Mouse (Mus musculus): ENCODE data around the gene Slc28a1. TPM values are rescaled to one million over a fixed set of nuclear protein-coding genes. Genes with fewer than 3 reads are reported as not detected.

Slc28a1 gene
- polyA plus RNA-seq, 1 experiment: not detected

DNA sequence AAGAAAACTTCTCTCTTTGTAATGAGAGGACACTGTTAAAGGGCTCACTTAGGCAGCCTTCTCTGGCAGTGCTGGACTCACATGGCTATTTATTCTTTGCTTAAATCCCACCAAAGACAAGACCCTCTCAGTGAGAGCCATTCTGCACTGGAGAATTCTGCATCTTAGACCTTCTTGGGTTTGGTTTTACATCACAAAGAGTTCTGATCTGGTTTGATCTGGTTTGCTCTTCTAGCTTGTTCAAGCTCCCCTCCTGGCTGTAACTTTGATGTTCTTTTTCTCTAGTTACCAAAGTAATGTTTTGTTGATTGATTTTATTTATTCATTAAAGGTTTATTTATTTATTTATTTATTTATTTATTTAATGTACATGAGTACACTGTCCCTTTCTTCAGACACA lies 68.6 kb downstream of the Slc28a1 start:
- TF ChIP-seq GATA1 (IDR thresholded peaks at IDR 0.05; ENCODE audit: low read length): no peak

DNA sequence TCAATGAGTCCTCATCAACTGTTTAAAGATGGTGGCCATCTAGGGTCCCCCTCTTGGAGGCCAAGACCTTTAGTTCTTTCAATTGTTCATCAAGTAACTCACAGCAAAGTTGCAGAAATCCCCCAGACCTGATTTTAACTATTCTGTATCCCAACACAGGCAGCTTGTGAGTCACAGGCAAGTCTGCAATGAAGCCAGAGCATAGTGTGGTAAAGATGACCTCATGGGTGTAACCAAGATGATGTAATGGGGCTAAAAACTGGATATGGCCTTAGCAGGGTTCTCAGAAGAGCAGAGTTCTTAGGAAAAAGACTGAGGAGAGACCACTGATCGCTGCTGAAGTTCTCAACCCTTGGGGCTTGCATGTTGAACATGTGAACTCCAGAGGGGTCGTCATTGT lies 69.5 kb downstream of the Slc28a1 start:
- no peak for TF ChIP-seq GATA1 (IDR thresholded peaks at IDR 0.05; ENCODE audit: low read length)

DNA sequence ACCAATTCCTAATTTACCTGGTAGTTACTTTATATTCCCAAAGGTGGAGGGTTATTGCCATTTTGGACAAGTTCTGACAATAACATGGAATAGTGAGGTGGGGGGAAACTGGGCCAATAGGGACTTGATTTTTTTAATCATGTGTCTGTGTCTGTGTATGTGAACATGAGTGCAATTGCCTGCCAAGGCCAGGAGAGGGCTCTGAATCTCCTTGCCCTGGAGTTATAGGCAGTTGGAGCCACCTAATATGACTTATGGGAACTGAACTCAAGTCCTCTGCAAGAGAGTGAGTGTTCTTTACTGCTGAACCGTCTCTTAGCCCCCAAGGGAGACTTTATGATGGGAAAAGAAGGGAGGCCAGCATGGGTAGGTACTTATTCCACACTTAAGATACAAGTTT lies 70.1 kb downstream of the Slc28a1 start:
- no peak for TF ChIP-seq GATA1 (IDR thresholded peaks at IDR 0.05; ENCODE audit: low read length)

DNA sequence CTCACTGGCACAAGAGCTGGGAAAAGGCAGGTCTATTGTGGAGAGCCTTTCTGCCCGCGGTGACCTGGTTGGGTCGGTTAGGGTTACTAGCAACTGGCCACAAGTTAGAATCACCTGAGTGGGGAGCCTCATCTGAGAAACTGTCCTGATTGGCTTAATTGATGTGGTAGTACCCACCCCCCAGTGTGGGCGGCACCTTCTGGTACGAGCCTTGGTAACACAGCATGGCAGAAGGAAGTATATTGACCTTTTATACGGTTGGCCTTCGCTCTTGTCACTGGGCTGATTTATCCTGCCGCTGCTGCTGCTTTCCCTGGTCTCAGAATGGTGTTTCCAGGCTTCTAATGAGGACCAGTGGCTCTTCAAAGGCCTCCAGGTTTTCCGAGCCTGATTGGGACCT lies 74.6 kb downstream of the Slc28a1 start:
- no peak for TF ChIP-seq GATA1 (IDR thresholded peaks at IDR 0.05; ENCODE audit: low read length)

DNA sequence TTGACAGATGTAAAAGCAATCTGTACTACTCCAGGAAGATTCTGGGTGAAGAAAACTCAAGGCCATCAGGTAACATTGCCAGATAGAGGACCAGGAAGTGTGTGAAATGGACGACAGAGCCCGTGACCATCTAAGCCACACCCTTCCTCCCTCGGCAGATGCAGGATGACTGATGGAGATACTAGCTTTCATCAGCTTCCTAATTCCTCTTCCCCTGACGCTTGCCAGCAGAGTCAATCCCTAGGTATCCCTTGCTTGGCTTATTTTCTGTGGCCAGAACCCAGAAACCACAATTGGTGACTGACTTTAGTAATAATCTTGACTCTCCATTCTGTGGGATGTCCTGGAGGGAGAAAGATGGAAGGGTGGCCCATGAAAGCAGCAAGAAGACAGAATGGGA lies 80.9 kb downstream of the Slc28a1 start:
- TF ChIP-seq GATA1 (IDR thresholded peaks at IDR 0.05; ENCODE audit: low read length): no peak

DNA sequence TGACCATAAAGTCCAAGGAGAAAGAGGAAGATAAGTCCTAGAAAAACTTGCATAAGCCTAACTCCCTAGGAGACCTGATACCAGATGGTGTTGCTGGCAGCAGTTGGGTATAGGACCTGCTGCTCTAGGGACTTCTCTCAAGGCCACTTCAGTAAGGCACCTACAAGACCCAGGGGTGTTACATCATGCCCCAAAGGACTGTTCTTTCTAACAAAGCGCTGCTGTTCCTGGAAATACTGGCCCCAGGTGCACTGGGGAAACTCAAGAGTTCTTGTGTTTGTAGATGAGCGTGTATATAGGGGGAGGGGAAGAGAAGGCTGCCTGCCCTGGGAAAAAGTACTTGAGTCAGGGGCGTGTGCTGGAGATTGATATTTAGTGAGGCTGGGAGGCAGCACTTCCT lies 82.2 kb downstream of the Slc28a1 start:
- no peak for TF ChIP-seq GATA1 (IDR thresholded peaks at IDR 0.05; ENCODE audit: low read length)

DNA sequence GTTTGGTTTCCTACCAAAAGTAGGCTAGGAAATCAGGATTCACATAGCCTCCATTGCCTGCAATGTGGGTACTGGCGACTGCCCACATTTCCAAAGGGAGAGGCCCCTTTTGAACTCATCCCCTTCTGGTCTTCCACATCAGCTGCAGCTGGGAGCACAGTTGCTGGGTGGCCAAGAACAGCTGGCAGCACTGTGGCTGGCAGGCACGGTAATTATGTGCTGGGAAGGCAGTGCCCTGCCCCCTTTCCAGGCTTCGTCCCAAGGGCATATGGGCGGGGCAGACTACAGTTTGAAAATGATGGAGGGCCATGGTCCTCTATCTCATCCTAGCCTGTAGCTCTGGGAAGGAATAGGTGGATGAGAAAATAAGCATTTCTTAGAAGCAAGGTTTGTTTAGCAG lies 83.9 kb downstream of the Slc28a1 start:
- no peak for TF ChIP-seq GATA1 (IDR thresholded peaks at IDR 0.05; ENCODE audit: low read length)

DNA sequence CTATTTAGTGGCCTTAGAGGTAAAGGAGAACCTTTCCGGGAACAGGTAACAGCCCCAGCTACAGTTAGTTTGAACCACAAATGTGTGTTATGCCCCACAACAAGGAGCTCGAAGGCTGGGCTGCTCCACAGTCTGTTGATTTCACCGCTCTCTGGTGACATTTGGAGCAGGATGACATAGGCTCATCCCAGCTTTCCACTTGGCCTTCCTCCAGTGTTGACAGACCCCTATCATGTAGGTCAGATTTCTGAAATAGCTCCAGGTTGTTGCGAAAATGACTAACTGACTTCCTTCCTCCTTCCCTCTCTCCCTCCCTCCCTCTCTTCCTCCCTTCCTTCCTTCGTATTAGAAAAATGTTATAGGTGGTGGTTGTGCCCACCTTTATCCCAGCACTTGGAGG lies 84.5 kb downstream of the Slc28a1 start:
- no peak for TF ChIP-seq GATA1 (IDR thresholded peaks at IDR 0.05; ENCODE audit: low read length)

DNA sequence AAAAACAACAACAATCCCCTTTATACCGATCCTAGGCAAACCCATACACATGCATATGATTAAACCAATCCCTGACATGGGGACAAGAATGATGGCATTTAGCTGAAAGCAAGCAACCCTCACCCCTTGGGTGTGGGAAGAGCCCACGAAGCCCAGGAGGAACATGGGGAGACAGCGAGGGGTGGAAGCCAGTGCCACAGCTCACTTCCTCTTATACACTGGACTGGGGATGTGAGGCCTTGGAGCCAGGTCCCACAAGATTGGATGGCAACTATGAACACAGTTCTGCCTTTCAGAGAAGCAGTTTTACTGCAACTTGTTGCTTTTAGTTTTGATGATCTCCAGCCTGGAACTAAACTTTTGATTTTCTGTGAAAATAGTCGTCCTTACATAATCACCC lies 85.2 kb downstream of the Slc28a1 start:
- TF ChIP-seq GATA1 (IDR thresholded peaks at IDR 0.05; ENCODE audit: low read length): no peak

DNA sequence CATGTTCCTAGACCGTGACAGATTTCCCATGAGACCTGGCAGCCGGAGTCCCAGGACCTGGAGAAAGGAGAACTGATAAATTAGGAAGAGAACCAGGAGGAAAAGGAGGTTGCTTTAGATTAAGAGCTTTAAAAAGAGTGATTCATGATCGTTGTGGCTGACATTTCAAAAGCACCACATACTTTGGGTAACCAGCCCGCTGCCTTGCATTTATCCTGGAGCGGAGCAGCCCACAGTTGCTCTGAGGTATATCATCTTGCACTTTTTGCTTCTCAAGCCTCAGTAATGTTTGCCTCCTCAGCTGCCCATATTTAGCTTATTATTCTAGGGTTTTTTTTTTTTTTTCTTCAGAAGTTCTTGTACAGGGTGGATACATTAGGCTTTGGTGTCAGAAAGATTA lies 87.8 kb downstream of the Slc28a1 start:
- TF ChIP-seq GATA1 (IDR thresholded peaks at IDR 0.05; ENCODE audit: low read length): no peak

DNA sequence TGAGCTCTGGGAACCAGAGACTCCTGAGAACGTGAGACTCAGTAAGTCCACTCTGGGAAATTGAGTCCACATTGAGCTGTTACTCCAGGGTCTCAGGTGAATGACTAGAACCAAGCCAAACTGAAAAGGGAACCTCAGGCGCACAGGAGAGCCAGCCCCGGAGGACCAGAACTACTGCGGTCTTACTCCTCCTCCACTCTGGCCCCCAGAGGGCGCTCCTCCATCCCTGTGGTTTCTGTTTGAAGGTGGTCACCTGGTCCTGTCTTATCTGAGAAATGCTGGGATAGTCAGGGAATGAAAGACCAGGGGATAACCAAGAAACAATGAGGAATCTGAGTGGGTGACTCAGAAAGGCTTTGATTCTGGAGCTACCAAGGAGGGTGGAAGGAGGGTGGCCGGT lies 94.3 kb downstream of the Slc28a1 start:
- no peak for TF ChIP-seq GATA1 (IDR thresholded peaks at IDR 0.05; ENCODE audit: low read length)

DNA sequence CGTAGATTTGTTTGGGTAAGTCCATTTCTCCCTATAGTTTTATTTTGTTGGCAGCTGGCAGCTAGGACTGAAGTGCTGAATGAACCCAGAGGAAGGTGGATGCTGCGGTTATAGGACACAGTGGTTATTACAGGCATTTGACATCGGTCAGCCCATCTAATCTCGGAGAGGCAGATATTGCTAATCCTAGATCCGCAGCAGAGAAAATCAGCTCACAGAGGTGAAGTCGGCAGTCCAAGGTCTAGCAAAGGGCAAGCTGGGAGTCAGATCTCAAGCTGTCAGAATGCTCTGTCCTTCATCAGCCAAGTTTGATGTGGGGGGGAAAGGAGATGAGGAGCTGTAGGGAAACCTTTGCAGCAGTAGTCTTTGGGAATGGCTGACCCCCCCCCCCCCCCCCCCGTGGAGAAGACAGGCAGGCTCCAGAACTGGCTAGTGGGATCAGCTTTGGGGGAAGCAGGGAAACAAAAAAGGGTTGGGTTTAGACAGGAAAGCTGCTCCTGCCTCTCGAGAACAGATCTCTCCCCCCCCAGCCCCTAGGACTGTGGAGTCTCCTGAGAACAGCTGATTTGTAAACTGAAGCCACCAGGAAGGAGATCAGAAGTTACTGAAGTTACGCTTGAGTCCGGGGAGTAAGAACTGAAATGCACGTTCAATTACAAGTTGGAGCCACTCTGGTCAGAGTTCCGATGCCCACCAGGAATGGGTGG lies 95.5 kb downstream of the Slc28a1 start:
- no peak for TF ChIP-seq GATA1 (IDR thresholded peaks at IDR 0.05; ENCODE audit: low read length)

DNA sequence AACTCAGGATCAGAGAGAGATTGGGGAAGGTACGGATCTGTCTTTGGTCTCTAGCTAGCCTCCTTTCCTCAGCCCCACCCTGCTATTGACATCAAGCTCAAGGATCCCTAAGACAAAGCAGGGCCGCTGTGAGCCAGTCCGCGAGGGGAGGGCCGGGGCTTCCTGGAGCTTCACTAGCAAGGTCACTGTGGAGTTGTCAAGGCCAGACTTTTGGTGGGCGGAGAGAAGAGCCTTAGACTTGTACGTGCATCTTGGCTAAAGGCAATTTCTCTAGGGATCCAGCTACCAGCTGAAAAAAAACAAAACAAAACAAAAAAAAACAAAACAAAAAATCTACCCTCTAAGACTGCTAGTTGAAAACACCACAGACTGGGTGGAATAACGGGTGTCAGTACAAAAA lies 97.2 kb downstream of the Slc28a1 start:
- no peak for TF ChIP-seq GATA1 (IDR thresholded peaks at IDR 0.05; ENCODE audit: low read length)

DNA sequence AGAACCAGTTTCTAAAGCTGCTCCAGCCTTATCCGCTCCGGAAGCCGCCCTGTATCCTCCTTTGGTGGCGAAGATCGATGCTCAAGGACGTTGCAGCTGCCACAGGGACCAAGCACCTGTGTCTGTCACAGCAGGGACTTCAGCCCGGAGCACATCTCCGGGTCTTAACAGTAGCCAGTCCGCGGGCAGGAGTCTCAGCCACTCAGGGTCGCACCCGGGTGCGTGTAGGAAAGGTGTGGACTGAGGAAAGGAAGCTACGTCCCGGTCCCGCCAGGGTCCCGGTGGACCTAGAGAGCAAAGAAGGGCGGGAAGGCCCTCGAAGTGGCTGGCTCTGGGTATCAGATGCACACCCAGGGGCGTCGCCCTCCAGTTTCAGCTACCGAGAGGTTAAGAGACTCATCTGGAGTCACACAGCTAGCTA lies 97.7 kb downstream of the Slc28a1 start:
- TF ChIP-seq GATA1 (IDR thresholded peaks at IDR 0.05; ENCODE audit: low read length): no peak

DNA sequence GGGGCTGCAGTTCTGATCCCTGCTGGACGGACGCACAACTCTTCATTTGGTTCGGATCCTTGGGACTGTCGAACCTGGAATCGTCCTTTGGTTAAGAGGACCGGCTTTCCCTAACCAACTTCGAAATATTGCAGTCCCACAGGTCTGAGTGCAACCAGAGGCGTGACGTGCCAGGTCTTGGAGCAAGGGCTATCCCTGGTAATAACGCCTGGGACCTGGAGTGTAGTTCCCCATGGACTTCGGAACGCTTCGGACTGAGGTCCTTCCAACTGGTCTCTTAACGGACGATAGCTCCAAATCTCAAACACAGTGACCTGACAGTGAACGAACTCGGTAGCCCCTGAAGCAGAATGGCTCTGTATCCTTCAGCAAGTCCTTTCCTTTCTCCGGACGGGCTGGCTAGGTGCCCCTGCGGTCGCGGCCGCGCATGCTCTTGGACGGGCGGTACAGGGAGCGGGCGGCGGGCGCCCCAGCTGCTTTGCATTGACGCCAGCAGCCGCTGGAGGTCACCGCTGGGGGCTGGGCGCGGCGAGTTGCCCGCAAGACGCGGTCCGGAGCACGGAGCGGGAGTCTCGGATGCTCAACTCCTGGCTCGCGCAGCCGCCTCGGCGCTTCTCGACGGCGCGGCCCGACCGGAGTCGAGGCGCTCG lies 98.2 kb downstream of the Slc28a1 start:
- no peak for TF ChIP-seq GATA1 (IDR thresholded peaks at IDR 0.05; ENCODE audit: low read length)

DNA sequence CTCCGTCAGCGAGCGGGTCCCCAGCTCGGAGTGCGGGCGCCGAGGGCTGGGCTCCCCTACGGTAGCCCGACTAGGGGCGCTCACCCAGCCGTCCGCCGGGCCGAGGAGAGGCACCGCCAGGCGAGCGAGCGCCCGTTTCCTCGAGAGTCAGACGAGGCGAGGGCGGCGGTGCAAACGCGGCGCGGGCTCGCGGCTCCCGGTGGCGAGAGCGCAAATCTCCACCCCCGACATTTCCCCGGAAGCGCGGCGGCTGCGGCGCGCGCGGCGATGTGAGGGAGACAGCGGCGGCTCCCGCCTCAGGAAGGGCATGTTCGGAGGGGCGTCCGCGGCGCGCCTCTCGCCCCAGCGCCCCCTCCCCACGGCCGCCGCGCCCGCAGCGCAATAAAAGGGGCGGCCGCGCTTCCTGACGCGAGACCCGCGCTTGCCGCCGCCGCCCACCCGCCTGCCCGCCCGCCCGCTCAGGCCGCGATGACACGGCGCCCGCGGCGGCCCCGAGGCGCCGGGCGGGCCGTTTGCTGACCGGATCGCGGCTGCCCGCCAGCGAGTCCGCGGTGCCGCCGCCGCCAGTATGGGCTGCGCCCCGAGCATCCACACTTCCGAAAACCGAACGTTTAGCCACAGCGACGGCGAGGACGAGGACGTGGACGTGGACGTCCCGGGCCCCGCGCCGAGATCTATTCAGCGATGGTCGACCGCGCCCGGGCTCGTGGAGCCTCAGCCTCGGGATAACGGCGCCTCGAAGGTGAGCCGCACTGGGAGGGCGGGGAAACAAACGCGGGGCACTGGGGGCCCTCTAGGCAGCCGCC lies 99.0 kb downstream of the Slc28a1 start, which contains the start of gene Pde8a:
TSS of gene Pde8a (plus strand) at position 250 of the 806 bp plus-strand sequence.
- no peak for TF ChIP-seq GATA1 (IDR thresholded peaks at IDR 0.05; ENCODE audit: low read length)

All from G1E-ER4 (cell line).